In the genomic region with DNA sequence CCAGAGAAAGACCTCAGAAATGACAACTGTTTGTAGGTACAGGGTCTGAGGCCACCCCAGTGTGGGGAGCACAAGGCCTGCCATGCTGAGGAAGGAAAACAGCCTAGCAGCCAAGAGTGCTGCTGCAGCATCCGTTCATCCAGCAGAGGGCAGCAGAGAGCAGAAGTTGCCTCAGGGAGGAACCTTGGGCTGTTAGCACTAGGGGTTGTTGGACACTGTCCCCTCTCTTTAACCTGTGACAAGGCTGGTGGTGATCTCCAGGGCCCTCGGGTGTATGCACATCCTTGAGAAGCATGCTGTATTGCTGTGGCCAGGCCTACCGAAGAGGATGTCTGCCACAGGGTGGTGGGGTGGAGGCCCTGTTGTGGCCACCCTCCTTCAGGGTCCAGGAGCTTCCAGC, we compare ENCODE assay signal across 8 mouse cellular contexts.
A peak's percentile ranks its signal among the peaks of the same experiment; 100 is the strongest.
DNase-seq lines count a peak whose midpoint lies in the region; ATAC-seq and TF ChIP-seq lines count a peak whose summit lies in the region.

No protein-coding gene starts in this region.

- no peaks in the 10 kb centered on the region for H3K27me3 ChIP-seq in forebrain, postnatal 0 days (ENCODE audit: insufficient read depth, low read length)

- no peaks in the 10 kb centered on the region for H3K9me3 ChIP-seq in ES-E14 (ENCODE audit: control insufficient read depth, insufficient read depth, low read depth, low read length)
- no peaks in the 10 kb centered on the region for H3K9me3 ChIP-seq in forebrain, postnatal 0 days (ENCODE audit: low read length)

- peaks cover 0 to 22% of the 10 kb centered on the region in 2 experiments; a peak in 2 of 4 replicates for H3K4me1 ChIP-seq in ES-E14 (ENCODE audit: control insufficient read depth in 2 of 2, insufficient read depth in 2 of 2, low read length in 2 of 2, poor library complexity in 1 of 2)
- no peaks in the 10 kb centered on the region for H3K4me1 ChIP-seq in forebrain, postnatal 0 days (ENCODE audit: insufficient read depth)
- no peaks in the 10 kb centered on the region for H3K4me1 ChIP-seq in lung, adult 2 months (ENCODE audit: control insufficient read depth, insufficient read depth, low read length)
- H3K4me1 ChIP-seq in olfactory bulb, adult 2 months (ENCODE audit: control insufficient read depth, insufficient read depth, low read length) = peaks cover 2% of the 10 kb centered on the region

- no peak overlapping the region for H3K4me3 ChIP-seq in ES-E14 (ENCODE audit: insufficient read depth in 1 of 2, low read depth in 1 of 2, low read length in 2 of 2, poor library complexity in 1 of 2, severe bottlenecking in 1 of 2)
- no peak overlapping the region for H3K4me3 ChIP-seq in forebrain, postnatal 0 days (ENCODE audit: low read depth, low read length)
- no peak overlapping the region for H3K4me3 ChIP-seq in lung, adult 2 months (replicated peaks; ENCODE audit: extremely low read depth, low read depth, low read length)
- no peak overlapping the region for H3K4me3 ChIP-seq in olfactory bulb, adult 2 months (ENCODE audit: insufficient read depth, low read depth, low read length)

- TF ChIP-seq CTCF in forebrain, postnatal 0 days (IDR thresholded peaks at IDR 0.05; ENCODE audit: low read depth) = peak; percentile 99
- peak; percentile 99 for TF ChIP-seq CTCF in lung, adult 2 months (IDR thresholded peaks at IDR 0.05; ENCODE audit: insufficient read depth, low read length)
- TF ChIP-seq CTCF in olfactory bulb, adult 2 months (IDR thresholded peaks at IDR 0.05; ENCODE audit: insufficient read depth, low read depth, low read length) = peak; percentile 89; the same call in 1 of the 2 replicates

- DNase-seq in ES-E14 (ENCODE audit: low read depth, low spot score) = peak; percentile 76
- peak; percentile 75 to 80 for DNase-seq in cerebellum, adult 18-20 months
- peak; percentile 86 for DNase-seq in forebrain, postnatal 0 days
- DNase-seq in heart, postnatal 36 days = peak; percentile 84 to 93
- peak; percentile 85 for DNase-seq in layer of hippocampus, adult 11-12 months (ENCODE audit: low spot score)
- DNase-seq in lung, adult 2 months = peak; percentile 87
- DNase-seq in thymus, adult 18-20 months = peak; percentile 68 to 69

- peak; percentile 77 for ATAC-seq in forebrain, postnatal 0 days

- H3K9ac ChIP-seq in ES-E14 (ENCODE audit: insufficient read depth, low read depth, low read length, poor library complexity, severe bottlenecking) = no peak overlapping the region
- no peak overlapping the region for H3K9ac ChIP-seq in forebrain, postnatal 0 days

- intact Hi-C loops in heart, postnatal 36 days (cut with DNase I) = loop anchor here (1.0 to 10.0 kb wide), 5 partner anchors 118 to 734 kb away; no protein-coding TSS in a partner anchor

- TF ChIP-seq POLR2A in lung, adult 2 months (IDR thresholded peaks at IDR 0.05; ENCODE audit: borderline replicate concordance, extremely low read depth, low read depth, low read length) = no peak
- no peak for TF ChIP-seq POLR2A in olfactory bulb, adult 2 months (IDR thresholded peaks at IDR 0.05; ENCODE audit: insufficient read depth, low read depth, low read length)

- in situ Hi-C loops in ES-E14 (cut with MboI; ENCODE audit: low sequenced_read_pairs in 2 of 2, unreplicated experiment in 2 of 2) = loop anchor here in 1 of 2 experiments (10.0 kb wide), 1 partner anchor 254 kb away; no protein-coding TSS in a partner anchor

- no peaks in the 10 kb centered on the region for H3K36me3 ChIP-seq in ES-E14 (ENCODE audit: control insufficient read depth, insufficient read depth, low read length, poor library complexity, severe bottlenecking)
- H3K36me3 ChIP-seq in forebrain, postnatal 0 days (ENCODE audit: insufficient read depth) = no peaks in the 10 kb centered on the region

- H3K27ac ChIP-seq in ES-E14 (ENCODE audit: insufficient read depth, low read depth, low read length, poor library complexity, severe bottlenecking) = no peak overlapping the region
- H3K27ac ChIP-seq in forebrain, postnatal 0 days (ENCODE audit: low read depth, low read length) = no peak overlapping the region
- H3K27ac ChIP-seq in olfactory bulb, adult 2 months (ENCODE audit: insufficient read depth, low read depth, low read length) = no peak overlapping the region

- H3K4me2 ChIP-seq in forebrain, postnatal 0 days (ENCODE audit: low read depth) = no peak overlapping the region

- WGBS in forebrain, postnatal 0 days = 9% methylated on average over 3 of the region's 3 CpGs
- WGBS in lung, adult 2 months = 11% methylated on average over 3 of the region's 3 CpGs
- WGBS in olfactory bulb, adult 2 months = 15% methylated on average over 3 of the region's 3 CpGs

TF ChIP-seq in ES-E14, 5 proteins besides CTCF, POLR2A, EP300 and RAD21:
- no peak for TF ChIP-seq HCFC1 (IDR thresholded peaks at IDR 0.05; ENCODE audit: borderline replicate concordance, insufficient read depth, low read length)
- TF ChIP-seq CHD2 (IDR thresholded peaks at IDR 0.05; ENCODE audit: low read depth, low read length) = no peak
- no peak for TF ChIP-seq ZNF384 (IDR thresholded peaks at IDR 0.05; ENCODE audit: low read depth, low read length)
- no peak for TF ChIP-seq MAFK (IDR thresholded peaks at IDR 0.05; ENCODE audit: insufficient read depth, low read depth, low read length)
- TF ChIP-seq ZC3H11A (IDR thresholded peaks at IDR 0.05; ENCODE audit: borderline replicate concordance, low read depth, low read length) = peak; percentile 49; the same call in 1 of the 2 replicates
